Mouse (Mus musculus) cerebellum, adult 9-10 months (tissue): ENCODE measurements around the gene Farsa.
A peak's percentile ranks its signal among the peaks of the same experiment; 100 is the strongest.
"Not testable (repeated sequence)": the region's sequence is repeated elsewhere in the genome, so short reads cannot be mapped to it uniquely, and the experiment has no call there.

Source experiments
- DNase-seq: peaks from one replicate; pipeline ENCODE4 v3.0.0; 2022

The Farsa gene

DNA sequence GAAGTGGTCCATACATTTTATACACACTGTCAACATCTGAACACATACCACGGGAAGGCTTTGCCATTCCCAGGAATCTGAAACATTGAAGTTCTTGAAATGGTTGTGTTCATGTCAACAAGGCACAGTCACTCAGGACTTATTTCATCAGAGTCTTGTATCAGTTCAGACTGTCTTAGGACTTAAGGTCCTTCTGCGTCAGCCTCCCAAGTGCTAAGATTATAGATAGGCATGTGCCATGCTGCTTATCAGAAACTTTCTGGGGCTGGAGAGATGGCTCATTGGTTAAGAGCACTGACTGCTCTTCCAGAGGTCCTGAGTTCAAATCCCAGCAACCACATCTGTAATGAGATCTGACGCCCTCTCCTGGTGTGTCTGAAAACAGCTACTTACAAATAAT, 17.6 kb downstream of the Farsa start:
- DNase-seq = no peak

DNA sequence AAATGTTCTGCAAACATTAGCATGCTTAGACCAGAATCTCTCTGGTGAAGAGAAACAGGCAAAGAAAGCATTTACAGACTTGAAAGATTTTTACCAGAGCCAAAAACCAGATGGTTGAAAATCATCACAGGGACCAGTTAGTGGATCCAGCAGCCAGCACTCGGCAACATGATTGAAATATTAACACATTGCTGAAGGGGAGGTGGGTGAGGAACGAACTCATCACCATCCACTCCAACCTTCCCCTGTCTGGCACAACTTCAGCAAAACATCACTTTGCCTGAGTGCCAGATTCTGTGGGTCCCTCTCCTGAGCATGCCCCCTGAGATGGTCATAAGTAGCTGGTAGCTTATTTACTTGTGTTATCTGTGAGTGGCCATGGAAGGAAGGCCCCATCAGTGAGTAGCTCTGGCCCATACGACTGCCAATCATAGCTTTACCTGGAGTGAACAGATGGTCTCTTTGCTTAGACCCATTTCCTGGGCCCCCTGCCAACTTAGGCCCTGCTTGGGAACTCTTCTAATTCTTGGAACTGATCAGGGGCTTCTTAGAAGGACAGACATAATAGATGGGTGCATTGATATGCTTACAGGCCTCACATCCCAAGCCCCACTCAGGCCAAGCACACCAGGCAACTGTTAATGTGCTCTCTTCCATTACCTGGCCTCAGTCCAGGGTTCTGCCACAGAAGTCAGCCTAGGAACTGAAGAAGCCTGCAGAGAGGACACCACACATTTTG, 20.7 kb downstream of the Farsa start:
- DNase-seq = peak; percentile 86

DNA sequence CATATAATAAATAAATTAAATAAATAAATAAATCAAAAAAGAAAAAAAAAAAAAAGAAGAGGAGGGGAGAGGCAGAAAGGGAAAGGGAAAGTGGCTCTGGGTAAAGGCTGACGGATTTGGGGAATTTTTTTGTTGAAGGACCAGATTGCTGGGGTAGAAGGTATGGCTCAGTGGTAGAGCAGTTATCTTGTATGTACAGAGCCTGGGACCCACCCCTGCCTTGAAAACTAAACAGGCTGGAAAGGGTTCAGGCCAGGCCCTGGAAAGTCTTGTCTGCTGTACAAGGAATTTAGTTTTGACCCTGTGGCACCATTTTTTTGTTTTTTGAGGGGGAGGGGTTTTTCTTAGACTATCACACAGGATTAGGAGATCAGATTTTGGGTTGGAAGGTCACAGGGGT, 22.1 kb downstream of the Farsa start:
- DNase-seq = no peak

GRCm38 (mm10) chr8:84884728-84885127, 27.9 kb downstream of the Farsa start:
- no peak for DNase-seq

DNA sequence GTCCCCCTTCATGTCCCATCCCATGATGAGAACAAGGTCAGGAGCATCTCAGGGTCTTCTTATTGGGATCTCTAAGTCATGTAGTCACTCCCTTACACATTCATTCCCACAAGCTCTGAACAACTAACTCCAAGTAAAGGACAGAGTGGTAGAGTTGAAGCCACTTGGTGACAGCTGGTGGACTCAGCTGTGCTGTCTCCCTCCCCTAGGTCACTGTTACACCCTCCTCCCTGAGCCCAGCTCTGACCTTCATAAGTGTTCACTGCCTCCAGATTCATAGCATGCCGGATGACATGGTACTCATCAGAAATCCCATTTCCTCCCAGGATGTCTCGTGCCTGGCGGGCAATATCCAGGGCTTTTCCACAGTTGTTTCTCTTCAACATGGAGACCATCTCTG, 31.5 kb downstream of the Farsa start:
- no peak for DNase-seq

GRCm38 (mm10) chr8:84889141-84889540, 32.4 kb downstream of the Farsa start:
- DNase-seq = no peak

- DNase-seq = no peak
These were observed 36.4 kb downstream of the Farsa start for GRCm38 (mm10) chr8:84892993-84893708.

DNA sequence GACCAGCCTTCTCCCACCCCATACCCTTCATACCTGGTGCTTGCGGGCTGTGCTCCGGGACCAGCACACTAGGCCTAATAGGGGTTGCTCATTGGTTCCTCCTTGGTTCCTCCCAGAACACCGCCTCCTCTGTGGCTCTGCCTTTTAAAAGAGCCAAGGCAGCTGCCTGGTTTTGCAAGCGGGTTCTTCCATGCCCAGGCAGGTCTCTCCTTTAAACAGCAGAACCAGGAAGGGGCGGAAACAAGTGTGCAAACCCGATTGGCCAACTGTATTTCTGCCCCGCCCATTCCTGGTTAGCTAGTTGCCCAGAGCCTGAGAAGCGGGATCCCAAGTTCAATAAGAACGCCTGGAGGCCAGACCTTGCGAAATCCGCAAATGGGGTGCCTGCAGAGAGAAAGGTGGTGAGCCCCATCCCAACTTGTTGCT, 36.9 kb downstream of the Farsa start, which contains the start of gene Gcdh:
Gene Gcdh (minus strand): TSS at position 213 of the 426 bp plus-strand sequence.
- DNase-seq = peak; percentile 95

GRCm38 (mm10) chr8:84895963-84896362, 39.2 kb downstream of the Farsa start:
- no peak for DNase-seq

DNA sequence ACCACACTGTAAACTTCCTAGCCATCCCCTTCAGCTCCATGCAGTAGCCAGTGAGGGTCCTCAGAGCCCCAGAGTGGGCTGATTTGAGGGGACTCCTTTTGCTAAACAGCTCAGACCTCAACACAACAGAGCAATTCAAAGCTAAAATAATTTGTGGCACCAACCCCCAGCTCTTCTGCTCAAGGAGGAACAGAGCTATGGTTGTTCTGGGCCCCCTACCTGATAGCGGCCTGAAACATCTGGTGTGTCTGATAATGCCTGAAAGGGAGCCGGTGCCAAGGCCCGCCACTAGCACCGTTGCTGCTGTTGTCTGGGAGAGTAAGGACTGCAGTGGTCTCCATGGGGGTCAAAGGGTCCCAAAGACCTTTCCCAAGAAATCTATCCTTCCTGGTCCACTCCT, 44.3 kb downstream of the Farsa start:
- no peak for DNase-seq

- no peak for DNase-seq
These were observed 45.0 kb downstream of the Farsa start, which contains the start of gene Klf1 for GRCm38 (mm10) chr8:84901752-84902151. Klf1 (plus strand) TSS chr8:84901928.

DNA sequence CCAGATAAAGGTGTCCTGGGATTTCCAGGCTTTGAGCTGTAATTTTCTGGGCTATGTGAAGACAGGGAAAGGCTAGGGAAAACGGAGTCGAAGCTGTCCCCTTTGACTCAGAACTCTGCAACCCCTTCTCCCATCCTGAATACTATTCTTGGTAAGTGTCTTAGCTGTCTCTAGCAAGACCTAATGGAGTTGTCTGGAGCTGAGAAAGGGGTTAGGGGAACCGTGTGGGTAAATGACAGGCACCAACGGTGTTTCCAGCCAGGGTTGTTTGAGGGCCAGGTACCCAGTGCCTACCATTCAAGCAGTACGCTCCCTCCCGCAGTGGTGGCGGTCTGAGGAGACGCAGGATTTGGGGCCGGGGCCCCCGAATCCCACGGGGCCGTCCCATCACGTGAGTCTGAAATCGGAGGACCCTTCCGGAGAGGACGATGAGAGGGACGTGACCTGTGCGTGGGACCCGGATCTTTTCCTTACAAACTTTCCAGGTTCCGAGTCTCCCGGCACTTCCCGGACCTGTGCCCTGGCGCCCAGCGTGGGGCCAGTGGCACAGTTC, 45.7 kb downstream of the Farsa start:
- DNase-seq = no peak

DNA sequence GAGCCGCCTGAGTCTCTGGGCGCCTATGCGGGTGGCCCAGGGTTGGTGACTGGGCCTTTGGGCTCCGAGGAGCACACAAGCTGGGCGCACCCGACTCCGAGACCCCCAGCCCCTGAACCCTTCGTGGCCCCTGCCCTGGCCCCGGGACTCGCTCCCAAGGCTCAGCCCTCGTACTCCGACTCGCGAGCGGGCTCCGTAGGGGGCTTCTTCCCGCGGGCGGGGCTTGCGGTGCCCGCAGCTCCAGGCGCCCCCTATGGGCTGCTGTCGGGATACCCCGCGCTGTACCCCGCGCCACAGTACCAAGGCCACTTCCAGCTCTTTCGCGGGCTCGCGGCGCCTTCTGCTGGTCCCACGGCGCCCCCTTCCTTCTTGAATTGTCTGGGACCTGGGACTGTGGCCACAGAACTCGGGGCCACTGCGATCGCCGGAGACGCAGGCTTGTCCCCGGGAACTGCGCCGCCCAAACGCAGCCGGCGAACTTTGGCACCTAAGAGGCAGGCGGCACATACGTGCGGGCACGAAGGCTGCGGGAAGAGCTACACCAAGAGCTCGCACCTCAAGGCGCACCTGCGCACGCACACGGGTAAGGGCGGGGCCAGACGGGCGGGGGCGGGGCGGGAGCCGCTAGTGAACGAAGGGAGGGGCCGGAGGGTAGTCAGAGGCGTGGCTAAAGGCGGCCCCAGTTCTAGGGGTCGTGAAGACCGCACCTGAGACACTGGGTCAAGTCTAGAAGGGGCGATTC, 46.3 kb downstream of the Farsa start:
- DNase-seq = peak; percentile 97

DNA sequence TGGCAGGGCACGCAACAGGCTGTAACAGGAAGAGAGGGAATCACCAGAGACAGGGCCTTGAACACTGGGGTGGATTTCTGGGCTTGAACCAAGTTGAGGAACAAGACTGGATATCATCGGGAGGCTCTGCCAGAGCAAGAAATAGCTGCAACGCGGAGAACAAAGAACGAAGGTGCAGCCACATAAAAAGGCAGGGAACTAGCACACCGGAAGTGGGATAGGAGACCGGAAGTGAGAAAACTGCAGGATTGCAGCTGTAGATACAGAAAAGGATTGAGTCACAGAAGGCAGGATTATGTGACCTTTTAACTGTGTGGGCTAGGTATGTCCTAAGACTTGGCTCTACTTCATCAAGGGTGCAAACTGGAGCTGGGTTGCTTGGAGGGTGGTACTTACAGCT, 47.6 kb downstream of the Farsa start:
- DNase-seq = no peak

GRCm38 (mm10) chr8:84907037-84907436, 50.2 kb downstream of the Farsa start:
- DNase-seq = no peak

GRCm38 (mm10) chr8:84907493-84907892, 50.7 kb downstream of the Farsa start:
- no peak for DNase-seq

DNA sequence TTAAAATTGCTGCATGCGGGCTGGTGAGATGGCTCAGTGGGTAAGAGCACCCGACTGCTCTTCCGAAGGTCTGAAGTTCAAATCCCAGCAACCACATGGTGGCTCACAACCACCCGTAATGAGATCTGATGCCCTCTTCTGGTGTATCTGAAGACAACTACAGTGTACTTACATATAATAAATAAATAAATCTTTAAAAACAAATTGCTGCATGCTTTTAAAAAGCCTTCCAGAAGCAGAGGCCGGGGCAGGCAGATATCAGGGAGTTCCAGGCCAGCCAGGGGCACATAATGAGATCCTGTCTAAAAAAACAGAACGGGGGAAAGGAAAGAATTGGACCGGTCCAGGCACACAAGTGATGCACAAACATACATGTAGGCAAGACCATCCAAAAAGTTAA, 51.2 kb downstream of the Farsa start:
- not testable (repeated sequence) for DNase-seq

GRCm38 (mm10) chr8:84908421-84909161, 51.8 kb downstream of the Farsa start, which contains the start of gene Dnase2a:
Dnase2a (plus strand) TSS chr8:84908560.
- DNase-seq = peak; percentile 87

- DNase-seq = no peak
These were observed 52.5 kb downstream of the Farsa start for GRCm38 (mm10) chr8:84909162-84909767.

DNA sequence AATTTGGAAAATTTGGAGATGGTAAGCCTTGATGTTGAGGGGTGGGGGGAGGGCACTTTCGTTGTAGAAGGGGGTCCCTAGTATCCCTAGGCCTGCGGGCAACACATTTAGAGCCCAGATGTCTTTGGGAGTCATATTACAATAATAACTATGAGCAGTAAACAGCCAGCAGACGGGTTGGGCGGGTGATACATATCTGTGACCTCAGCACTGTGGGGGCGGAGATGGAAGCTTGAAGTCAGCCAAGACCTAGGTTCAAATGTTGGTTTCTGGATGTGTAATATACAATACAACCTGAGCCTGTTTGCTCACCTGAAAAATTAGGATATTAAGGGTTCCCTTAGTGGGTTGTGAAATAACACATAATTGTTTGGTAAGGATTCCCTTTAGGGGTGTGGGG, 53.2 kb downstream of the Farsa start:
- no peak for DNase-seq

GRCm38 (mm10) chr8:84910551-84910950, 53.8 kb downstream of the Farsa start:
- DNase-seq = peak; percentile 90

DNA sequence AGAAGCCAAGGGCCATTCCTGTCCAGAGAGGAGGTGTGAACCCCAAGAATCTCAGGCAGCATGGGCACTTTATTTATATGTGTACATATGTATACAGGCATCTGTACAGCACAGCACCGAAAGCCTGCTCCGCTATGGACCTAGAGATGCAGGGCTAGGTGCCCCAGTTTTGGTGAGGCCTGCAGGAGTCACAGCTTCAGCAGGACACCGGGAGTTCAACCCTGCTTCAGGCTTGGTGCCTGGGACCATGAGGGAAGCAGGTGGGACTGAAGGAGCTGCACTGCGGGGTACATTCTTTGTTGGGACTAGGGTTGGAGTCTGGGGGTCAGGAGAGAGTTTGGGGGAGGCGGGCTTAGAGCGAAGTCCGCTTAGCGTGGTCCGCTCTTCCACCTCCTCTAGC, 55.1 kb downstream of the Farsa start:
- DNase-seq = peak; percentile 47
